Mouse (Mus musculus): ENCODE measurements around the gene Fgf15. TPM values are rescaled to one million over a fixed set of nuclear protein-coding genes. Genes with fewer than 3 reads are reported as not detected.

Gene Fgf15
- polyA plus RNA-seq, 1 experiment from 2014 or later = 66.9 TPM

DNA sequence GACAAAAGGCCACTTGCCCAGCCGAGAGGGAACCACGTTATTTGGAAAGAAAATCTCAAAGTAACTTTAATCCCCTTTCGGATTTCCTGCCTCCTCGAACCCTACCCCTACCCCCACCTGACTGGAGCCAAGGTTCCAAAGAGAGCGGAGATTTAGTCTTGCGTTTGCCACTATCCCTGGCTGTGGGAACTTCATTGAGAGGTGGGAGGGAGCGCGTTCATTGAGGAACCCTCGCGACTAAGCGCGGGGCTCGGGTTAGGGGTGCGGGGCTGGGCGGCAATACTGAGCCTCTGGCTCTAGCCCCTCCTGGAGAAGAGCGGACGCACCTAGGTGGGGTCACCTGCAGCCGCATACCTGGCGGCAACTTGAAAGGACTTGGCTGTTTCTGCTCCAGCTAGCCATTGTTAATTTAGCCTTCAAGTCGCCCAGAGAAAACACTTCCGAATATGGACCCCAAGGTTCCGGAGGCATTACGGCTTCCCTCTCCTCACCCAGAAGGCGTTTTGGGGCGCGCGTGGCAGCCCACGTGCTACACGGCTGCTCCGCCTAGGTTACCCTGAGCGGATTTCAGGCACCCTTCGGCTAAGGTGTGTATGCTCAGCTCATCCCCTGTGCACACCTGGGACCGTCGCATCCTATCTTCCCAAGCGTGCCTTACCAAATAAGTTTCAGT lies 45.9 kb downstream of the Fgf15 start:
- Histone ChIP-seq H3K9ac (replicated peaks) (0 out of 2 replicates have a peak overlapping the region, but pooled peaks have one; percentile 24), H3K27ac (peak overlapping the region; percentile 89)
- 0 out of 2 replicates have a peak, but pooled peaks have one; percentile 4 for ATAC-seq

DNA sequence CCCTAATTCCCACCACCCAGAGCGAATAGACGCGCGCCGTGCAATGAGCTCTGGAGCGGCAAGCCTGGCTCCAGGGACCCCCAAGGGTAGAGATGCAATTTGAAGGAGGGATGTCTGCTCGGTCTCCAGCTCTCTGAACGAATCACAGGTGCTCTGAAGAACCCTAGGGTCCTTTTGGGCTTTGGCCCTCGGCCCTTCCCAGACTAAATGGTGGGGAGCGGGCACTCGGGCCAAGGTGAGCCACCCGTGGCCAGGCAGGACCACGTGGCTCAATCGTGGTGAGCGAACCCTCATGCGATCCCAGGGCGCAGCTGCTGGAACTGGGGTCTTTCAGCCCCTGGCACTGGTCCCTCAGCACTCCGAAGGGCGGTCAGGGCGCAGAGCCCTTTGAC lies 46.4 kb downstream of the Fgf15 start:
- ATAC-seq = no peak
- no peaks in the 10 kb centered on the region for H3K9me3 ChIP-seq
- H3K4me2 ChIP-seq (replicated peaks) = peak overlapping the region; percentile 76
- WGBS = under 1% methylated on average over 20 of the region's 20 CpGs
- peak overlapping the region; percentile 24; the same call in 1 of the 2 replicates for H3K9ac ChIP-seq (replicated peaks)
- peak overlapping the region; percentile 45 for H3K4me3 ChIP-seq (replicated peaks)
- H3K27me3 ChIP-seq = peaks cover 53% of the 10 kb centered on the region
- no peaks in the 10 kb centered on the region for H3K36me3 ChIP-seq
- H3K27ac ChIP-seq = 0 out of 2 replicates have a peak overlapping the region, but pooled peaks have one; percentile 89
- H3K4me1 ChIP-seq (replicated peaks) = peaks cover 59% of the 10 kb centered on the region

More for the DNA sequence above, 45.9 kb downstream of the Fgf15 start:
- Histone ChIP-seq H3K4me2 (replicated peaks) (peak overlapping the region; percentile 76), H3K4me3 (replicated peaks) (peak overlapping the region; percentile 45), H3K27me3 (peaks cover 53% of the 10 kb centered on the region), H3K9me3 (no peaks in the 10 kb centered on the region), H3K36me3 (no peaks in the 10 kb centered on the region), H3K4me1 (replicated peaks) (peaks cover 62% of the 10 kb centered on the region)
- WGBS = under 1% methylated on average over 35 of the region's 35 CpGs

DNA sequence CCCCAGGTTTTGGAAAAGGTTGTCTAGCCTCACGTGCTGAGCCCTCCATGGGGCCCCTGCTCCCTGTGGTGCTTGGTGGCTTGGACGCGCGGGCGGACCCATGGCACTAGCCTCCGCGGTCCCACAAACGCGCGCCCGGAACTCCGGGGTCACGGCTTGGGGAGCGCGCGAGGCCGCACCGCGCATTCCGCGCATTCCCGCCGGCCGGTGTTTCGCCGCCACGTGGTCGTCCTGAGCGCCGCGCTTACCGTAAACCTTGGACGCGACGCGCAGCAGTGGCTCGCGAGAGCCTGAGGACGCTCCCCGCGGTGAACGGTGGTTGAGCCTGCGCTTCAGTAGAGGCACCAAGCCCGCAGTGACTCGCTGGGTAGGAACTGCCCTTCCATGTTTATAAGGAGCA lies 46.9 kb downstream of the Fgf15 start:
- Histone ChIP-seq H3K27ac (no peak overlapping the region), H3K4me1 (replicated peaks) (peaks cover 54% of the 10 kb centered on the region), H3K9me3 (no peaks in the 10 kb centered on the region), H3K4me3 (replicated peaks) (peak overlapping the region; percentile 45), H3K9ac (replicated peaks) (peak overlapping the region; percentile 24), H3K27me3 (peaks cover 53% of the 10 kb centered on the region), H3K36me3 (no peaks in the 10 kb centered on the region), H3K4me2 (replicated peaks) (peak overlapping the region; percentile 76)
- WGBS = under 1% methylated on average over 45 of the region's 45 CpGs
- ATAC-seq = peak; percentile 12; the same call in 1 of the 2 replicates

Other genes with a start within 250 kb of the Fgf15 start
- 13.0 and 15.1 TPM in 2 replicates for gene Ano1, start 144.6 kb upstream of the Fgf15 start, polyA plus RNA-seq (2015; fragmentation: Nextera tagmentation; extraction: Ambion mirVana)
- gene Fgf3, start 58.4 kb upstream of the Fgf15 start, polyA plus RNA-seq (2015; fragmentation: Nextera tagmentation; extraction: Ambion mirVana) = 5.9 and 7.6 TPM in 2 replicates
- not detected in 2 replicates for gene Fgf4, start 49.2 kb upstream of the Fgf15 start, polyA plus RNA-seq (2015; fragmentation: Nextera tagmentation; extraction: Ambion mirVana)
- 36.4 and 37.8 TPM in 2 replicates for gene LTO1, start 18.6 kb downstream of the Fgf15 start, polyA plus RNA-seq (2015; fragmentation: Nextera tagmentation; extraction: Ambion mirVana)
- 141 and 143 TPM in 2 replicates for gene Ccnd1, start 43.4 kb downstream of the Fgf15 start, polyA plus RNA-seq (2015; fragmentation: Nextera tagmentation; extraction: Ambion mirVana)

Measured in midbrain, embryonic 13.5 days (tissue).